Mouse (Mus musculus) ES-Bruce4 (cell line): ENCODE measurements around the gene Olfr1080. TPM values are rescaled to one million over a fixed set of nuclear protein-coding genes. Genes with fewer than 3 reads are reported as not detected.
"Not testable (repeated sequence)": the region's sequence is repeated elsewhere in the genome, so short reads cannot be mapped to it uniquely, and the experiment has no call there.

ENCODE experiments used
- H3K27ac ChIP-seq: 2 replicates; pipeline ENCODE4 v1.5.1; 2012; ENCODE audit warnings: low read length, inconsistent platforms; ENCODE audit not compliant: insufficient read depth
- H3K27me3 ChIP-seq: 2 replicates; pipeline ENCODE4 v1.6.1; 2012; ENCODE audit warnings: mild to moderate bottlenecking, low read length, inconsistent platforms; ENCODE audit not compliant: control insufficient read depth, poor library complexity, insufficient read depth, severe bottlenecking
- H3K36me3 ChIP-seq: 2 replicates; pipeline ENCODE4 v1.6.1; 2012; ENCODE audit warnings: inconsistent platforms, mild to moderate bottlenecking, low read length, moderate library complexity; ENCODE audit not compliant: control insufficient read depth, poor library complexity, insufficient read depth, severe bottlenecking
- H3K4me1 ChIP-seq: one replicate; pipeline ENCODE4 v1.8.1; 2011; ENCODE audit warnings: low read length; ENCODE audit not compliant: control insufficient read depth, insufficient read depth
- H3K4me3 ChIP-seq: 2 replicates; pipeline ENCODE4 v1.5.1; 2011; ENCODE audit warnings: low read depth, mild to moderate bottlenecking, low read length
- H3K9ac ChIP-seq: 2 replicates; pipeline ENCODE4 v1.6.1; 2012; ENCODE audit warnings: low read depth, mild to moderate bottlenecking, inconsistent platforms; ENCODE audit not compliant: poor library complexity, severe bottlenecking
- H3K9me3 ChIP-seq: replicated peaks from 2 replicates; pipeline ENCODE4 v1.6.1; 2012; ENCODE audit warnings: mild to moderate bottlenecking, low read length, inconsistent platforms; ENCODE audit not compliant: control insufficient read depth, poor library complexity, insufficient read depth, severe bottlenecking
- CTCF ChIP-seq: IDR thresholded peaks from one replicate; pipeline ENCODE4 v1.8.1; 2011; ENCODE audit warnings: low read depth, low read length
- EP300 ChIP-seq: IDR thresholded peaks from 2 replicates; pipeline ENCODE4 v1.6.1; 2011; ENCODE audit warnings: low read depth, low read length; ENCODE audit not compliant: insufficient read depth
- POLR2A ChIP-seq: IDR thresholded peaks from one replicate; pipeline ENCODE4 v1.8.1; 2011; ENCODE audit warnings: low read length; ENCODE audit not compliant: insufficient read depth
- polyA plus RNA-seq: library from polyadenylated mRNA; stranded (reverse); fragments of >200 nt; gene quantifications from 2 replicates; pipeline ENCODE4 v1.2.4, GENCODE M21; 2011; ENCODE audit warnings: low read depth; ENCODE audit not compliant: missing spikeins, insufficient read depth, insufficient read length

The Olfr1080 gene
- not detected in 2 replicates for polyA plus RNA-seq

GRCm38 (mm10) chr2:86558135-86558534, at the start of gene Olfr1080:
Olfr1080 (minus strand) TSS chr2:86558235.
- H3K27me3 ChIP-seq, H3K27ac ChIP-seq: not testable (repeated sequence)

GRCm38 (mm10) chr2:86598866-86599265, 40.8 kb upstream of the Olfr1080 start, which contains the start of gene Olfr1082:
Olfr1082 (minus strand) TSS chr2:86598966.
- not testable (repeated sequence) for H3K27ac ChIP-seq, H3K4me3 ChIP-seq, H3K27me3 ChIP-seq, H3K36me3 ChIP-seq, H3K4me1 ChIP-seq, H3K9ac ChIP-seq, H3K9me3 ChIP-seq

More at GRCm38 (mm10) chr2:86558135-86558534, at the start of gene Olfr1080:
- H3K9me3 ChIP-seq, H3K4me1 ChIP-seq, H3K36me3 ChIP-seq, H3K4me3 ChIP-seq, H3K9ac ChIP-seq: not testable (repeated sequence)

GRCm38 (mm10) chr2:86542380-86542779, 15.7 kb downstream of the Olfr1080 start, which contains the start of gene Olfr1079:
Olfr1079 (minus strand) TSS chr2:86542480.
- H3K27ac ChIP-seq: no peak within 1 kb of the TSS
- H3K9ac ChIP-seq: no peak within 1 kb of the TSS
- no peak within 1 kb of the TSS for H3K4me3 ChIP-seq
- H3K27me3 ChIP-seq: no peaks in the 10 kb centered on the region
- H3K4me1 ChIP-seq: no peaks in the 10 kb centered on the region
- TF ChIP-seq EP300 (no peak), POLR2A (no peak), CTCF (no peak)
- H3K9me3 ChIP-seq: no peaks in the 10 kb centered on the region
- no peaks in the 10 kb centered on the region for H3K36me3 ChIP-seq

GRCm38 (mm10) chr2:86530991-86531390, 27.0 kb downstream of the Olfr1080 start:
- no peaks in the 10 kb centered on the region for H3K36me3 ChIP-seq
- H3K27ac ChIP-seq: no peak overlapping the region
- H3K9me3 ChIP-seq: no peaks in the 10 kb centered on the region
- no peak for TF ChIP-seq POLR2A
- TF ChIP-seq CTCF: no peak
- TF ChIP-seq EP300: no peak
- no peaks in the 10 kb centered on the region for H3K4me1 ChIP-seq
- no peaks in the 10 kb centered on the region for H3K27me3 ChIP-seq
- no peak overlapping the region for H3K4me3 ChIP-seq
- H3K9ac ChIP-seq: no peak overlapping the region

GRCm38 (mm10) chr2:86508161-86508560, 49.9 kb downstream of the Olfr1080 start, which contains the start of gene Olfr1076:
Olfr1076 (plus strand) TSS chr2:86508461.
- Histone ChIP-seq H3K9me3 (no peaks in the 10 kb centered on the region), H3K4me3 (no peak within 1 kb of the TSS), H3K4me1 (no peaks in the 10 kb centered on the region), H3K27me3 (no peaks in the 10 kb centered on the region), H3K9ac (no peak within 1 kb of the TSS), H3K27ac (no peak within 1 kb of the TSS), H3K36me3 (no peaks in the 10 kb centered on the region)
- TF ChIP-seq EP300 (no peak), CTCF (no peak), POLR2A (no peak)

Other genes starting within 250 kb of the Olfr1080 start
- not detected in 2 replicates for gene Olfr1053, start 243.0 kb downstream of the Olfr1080 start, polyA plus RNA-seq
- not detected in 2 replicates for gene Olfr1054, start 222.8 kb downstream of the Olfr1080 start, polyA plus RNA-seq
- gene Olfr1055, start 208.0 kb downstream of the Olfr1080 start, polyA plus RNA-seq: not detected in 2 replicates
- gene Olfr1056, start 195.8 kb downstream of the Olfr1080 start, polyA plus RNA-seq: not detected in 2 replicates
- gene Olfr1057, start 179.8 kb downstream of the Olfr1080 start, polyA plus RNA-seq: not detected in 2 replicates
- gene Olfr1058, start 169.7 kb downstream of the Olfr1080 start, polyA plus RNA-seq: not detected in 2 replicates
- gene Olfr1061, start 144.2 kb downstream of the Olfr1080 start, polyA plus RNA-seq: not detected in 2 replicates
- not detected in 2 replicates for gene Olfr1062, start 131.5 kb downstream of the Olfr1080 start, polyA plus RNA-seq
- gene Olfr1065, start 107.6 kb downstream of the Olfr1080 start, polyA plus RNA-seq: not detected in 2 replicates
- not detected in 2 replicates for gene Olfr1066, start 102.0 kb downstream of the Olfr1080 start, polyA plus RNA-seq
- not detected in 2 replicates for gene Olfr228, start 70.8 kb downstream of the Olfr1080 start, polyA plus RNA-seq
- not detected in 2 replicates for gene Olfr1076, start 49.8 kb downstream of the Olfr1080 start, polyA plus RNA-seq
- not detected in 2 replicates for gene Olfr1079, start 15.8 kb downstream of the Olfr1080 start, polyA plus RNA-seq
- not detected in 2 replicates for gene Olfr1082, start 40.7 kb upstream of the Olfr1080 start, polyA plus RNA-seq
- gene Olfr1084, start 81.5 kb upstream of the Olfr1080 start, polyA plus RNA-seq: not detected in 2 replicates
- not detected in 2 replicates for gene Olfr1085, start 103.8 kb upstream of the Olfr1080 start, polyA plus RNA-seq
- not detected in 2 replicates for gene Olfr1086, start 121.9 kb upstream of the Olfr1080 start, polyA plus RNA-seq
- not detected in 2 replicates for gene Olfr1087, start 140.2 kb upstream of the Olfr1080 start, polyA plus RNA-seq
- gene Olfr1089, start 175.5 kb upstream of the Olfr1080 start, polyA plus RNA-seq: not detected in 2 replicates
- gene Olfr1090, start 200.8 kb upstream of the Olfr1080 start, polyA plus RNA-seq: not detected in 2 replicates
- not detected in 2 replicates for gene Olfr1093, start 224.2 kb upstream of the Olfr1080 start, polyA plus RNA-seq